Mouse (Mus musculus) ES-E14 (cell line): ENCODE data around the gene Cox18.

Experiments
- CHD2 ChIP-seq: IDR thresholded peaks from 2 replicates; pipeline ENCODE4 v1.6.1; 2014; ENCODE audit warnings: mild to moderate bottlenecking, low read depth, low read length, inconsistent platforms
- HCFC1 ChIP-seq: IDR thresholded peaks from 2 replicates; pipeline ENCODE4 v1.6.1; 2012; ENCODE audit warnings: low read length, inconsistent platforms, borderline replicate concordance; ENCODE audit not compliant: insufficient read depth
- MAFK ChIP-seq: IDR thresholded peaks from 2 replicates; pipeline ENCODE4 v1.6.1; 2014; ENCODE audit warnings: mild to moderate bottlenecking, low read depth, low read length, inconsistent platforms; ENCODE audit not compliant: insufficient read depth
- ZC3H11A ChIP-seq: IDR thresholded peaks from 2 replicates; pipeline ENCODE4 v1.6.1; 2012; ENCODE audit warnings: low read depth, mild to moderate bottlenecking, inconsistent platforms, low read length, borderline replicate concordance
- ZNF384 ChIP-seq: IDR thresholded peaks from 2 replicates; pipeline ENCODE4 v1.6.1; 2012; ENCODE audit warnings: low read depth, low read length, inconsistent platforms

- TF ChIP-seq MAFK: no peak
- no peak for TF ChIP-seq CHD2
- no peak for TF ChIP-seq ZNF384
- TF ChIP-seq ZC3H11A: no peak
- TF ChIP-seq HCFC1: no peak
Measured at GRCm38 (mm10) chr5:90224730-90225129, 929 bp upstream of the Cox18 start.
